Mouse (Mus musculus) small intestine, adult 2 months (tissue): ENCODE measurements at regions not wholly inside any gene's neighbourhood (a gene's known extent, or its start where the extent isn't known, plus 50 kb on each side); places are given as distances from the start of the nearest gene placed in this dataset.
A peak's percentile ranks its signal among the peaks of the same experiment; 100 is the strongest.

Experiments used
- H3K27ac ChIP-seq: fragments of 200-500 bp; 2 replicates; pipeline ENCODE4 v1.5.1; 2012; ENCODE audit warnings: low read depth, low read length, control low read depth, inconsistent platforms; ENCODE audit not compliant: insufficient read depth
- H3K27me3 ChIP-seq: fragments of 200-500 bp; 2 replicates; pipeline ENCODE4 v1.6.1; 2012; ENCODE audit warnings: mild to moderate bottlenecking, moderate library complexity, low read length, inconsistent platforms; ENCODE audit not compliant: control insufficient read depth, insufficient read depth
- H3K36me3 ChIP-seq: fragments of 200-500 bp; 2 replicates; pipeline ENCODE4 v1.6.1; 2012; ENCODE audit warnings: mild to moderate bottlenecking, low read length, control low read depth, inconsistent platforms; ENCODE audit not compliant: control insufficient read depth, insufficient read depth
- H3K4me1 ChIP-seq: fragments of 200-500 bp; 2 replicates; pipeline ENCODE4 v1.6.1; 2012; ENCODE audit warnings: low read length, inconsistent platforms, mixed read lengths; ENCODE audit not compliant: control insufficient read depth, insufficient read depth, insufficient read length
- H3K4me3 ChIP-seq: fragments of 200-500 bp; 2 replicates; pipeline ENCODE4 v1.5.1; 2012; ENCODE audit warnings: low read depth, mild to moderate bottlenecking, control low read depth, inconsistent platforms, low read length, moderate library complexity
- CTCF ChIP-seq: fragments of 200-500 bp; IDR thresholded peaks from 2 replicates; pipeline ENCODE4 v1.5.1; 2012; ENCODE audit warnings: low read depth, mild to moderate bottlenecking, control low read depth, inconsistent platforms, low read length, moderate library complexity, mixed read lengths; ENCODE audit not compliant: insufficient replicate concordance, insufficient read length; ENCODE audit errors: extremely low read depth
- POLR2A ChIP-seq: fragments of 200-500 bp; IDR thresholded peaks from 2 replicates; pipeline ENCODE4 v1.6.1; 2012; ENCODE audit warnings: low read depth, mild to moderate bottlenecking, control low read depth, inconsistent platforms, low read length, moderate library complexity
- WGBS: fragments of 180-500 bp; shearing (Covaris S2); methylation state at CpG from one replicate; pipeline ENCODE4 v1.1.7; 2018; 5-methylcytosine and 5-hydroxymethylcytosine counted together

DNA sequence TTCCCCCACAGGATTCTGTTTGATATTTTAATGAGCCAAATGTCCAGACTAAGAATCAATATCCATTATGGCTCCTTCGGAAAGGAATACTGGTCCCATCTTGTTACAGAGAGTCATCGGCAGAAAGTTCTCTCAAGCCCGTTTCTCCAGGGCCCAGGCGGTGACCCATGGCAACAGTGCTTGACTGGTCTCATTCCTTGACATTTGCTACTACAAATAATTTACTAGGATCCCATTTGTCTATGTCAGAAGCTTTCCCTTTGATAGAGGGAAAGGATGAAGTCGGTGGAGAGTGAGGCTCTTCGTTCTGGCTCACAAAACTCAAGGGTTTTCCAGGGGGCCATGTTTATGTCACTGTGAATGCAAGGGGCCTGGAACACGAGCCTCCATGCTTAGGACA, 52.0 kb upstream of the Gadl1 start:
- Histone ChIP-seq H3K4me3 (no peak overlapping the region), H3K36me3 (no peaks in the 10 kb centered on the region), H3K27ac (no peak overlapping the region), H3K4me1 (peaks cover 4% of the 10 kb centered on the region; the same call in 1 of the 2 replicates), H3K27me3 (no peaks in the 10 kb centered on the region)
- WGBS, result 82% methylated on average over 7 of the region's 7 CpGs
- TF ChIP-seq CTCF (no peak), POLR2A (no peak)

- Histone ChIP-seq H3K27me3 (no peaks in the 10 kb centered on the region), H3K4me3 (no peak overlapping the region), H3K36me3 (no peaks in the 10 kb centered on the region), H3K27ac (no peak overlapping the region), H3K4me1 (no peaks in the 10 kb centered on the region)
- TF ChIP-seq POLR2A, result no peak
- peak; percentile 30; the same call in 1 of the 2 replicates for TF ChIP-seq CTCF
- WGBS, result 84% methylated on average over 3 of the region's 3 CpGs
Measured at GRCm38 (mm10) chr9:115858848-115859247, 50.4 kb upstream of the Gadl1 start.
